Mouse (Mus musculus) olfactory bulb, adult 2 months (tissue): ENCODE results near the gene Enox1.

Experiments
- CTCF ChIP-seq: fragments of 200-500 bp; IDR thresholded peaks from 2 replicates; pipeline ENCODE4 v1.5.1; 2012; ENCODE audit warnings: low read depth, mild to moderate bottlenecking, low read length, moderate library complexity; ENCODE audit not compliant: insufficient read depth
- POLR2A ChIP-seq: fragments of 200-500 bp; IDR thresholded peaks from 2 replicates; pipeline ENCODE4 v1.6.1; 2012; ENCODE audit warnings: mild to moderate bottlenecking, low read depth, low read length, moderate library complexity; ENCODE audit not compliant: insufficient read depth

DNA sequence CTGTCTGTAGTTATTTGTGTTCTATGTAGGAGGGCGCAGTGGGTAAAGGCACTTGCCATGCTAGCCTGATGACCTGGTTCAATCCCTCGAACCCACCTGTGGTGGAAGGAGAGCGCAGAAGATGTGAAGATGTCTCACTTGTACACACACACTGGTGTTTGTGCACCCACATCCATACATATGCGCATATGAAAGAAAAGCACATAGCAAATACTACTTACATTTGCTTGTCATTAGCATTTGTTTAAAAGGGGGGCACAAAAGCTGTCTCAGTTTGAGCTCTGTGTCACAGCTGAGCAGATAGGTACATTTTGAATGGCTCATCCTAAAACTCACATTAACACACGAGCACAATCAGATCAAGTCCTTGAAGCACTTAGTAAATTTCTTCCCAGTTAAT lies 560.4 kb downstream of the Enox1 start:
- TF ChIP-seq CTCF (no peak), POLR2A (no peak)
